Mouse (Mus musculus): ENCODE measurements around the gene Ccdc151. TPM values are rescaled to one million over a fixed set of nuclear protein-coding genes. Genes with fewer than 3 reads are reported as not detected.

Gene Ccdc151
- polyA plus RNA-seq, 1 experiment from 2014 or later: not detected

GRCm38 (mm10) chr9:22047329-22047728 lies 44.9 kb upstream of the Ccdc151 start:
- whole genome bisulfite sequencing: 53% methylated on average over 9 of the region's 9 CpGs
- no peak overlapping the region for H3K27ac ChIP-seq (replicated peaks in 1 of 2; ENCODE audit: control insufficient read depth in 1 of 2, insufficient read depth in 1 of 2, low read depth in 2 of 2, low read length in 2 of 2)
- no peak overlapping the region for H3K4me2 ChIP-seq (ENCODE audit: low read length)
- ATAC-seq (ENCODE audit: insufficient number of reproducible peaks, insufficient read depth, low FRiP score, low read depth): no peak
- H3K9ac ChIP-seq (ENCODE audit: low read length): no peak overlapping the region
- H3K27me3 ChIP-seq (ENCODE audit: control insufficient read depth, insufficient read depth, low read length): peaks cover 33% of the 10 kb centered on the region
- no peak overlapping the region for H3K4me3 ChIP-seq (ENCODE audit: control insufficient read depth in 1 of 2, insufficient read depth in 1 of 2, low read depth in 1 of 2, low read length in 2 of 2)
- H3K9me3 ChIP-seq (ENCODE audit: control insufficient read depth, low read length): no peaks in the 10 kb centered on the region
- no peaks in the 10 kb centered on the region for H3K36me3 ChIP-seq (ENCODE audit: control insufficient read depth, insufficient read depth, low read length)
- peaks cover 5 to 16% of the 10 kb centered on the region in 2 experiments; a peak in 3 of 4 replicates for H3K4me1 ChIP-seq (ENCODE audit: control insufficient read depth in 2 of 2, insufficient read depth in 2 of 2, low read length in 2 of 2)

- no peak for ATAC-seq (ENCODE audit: insufficient number of reproducible peaks, insufficient read depth, low FRiP score, low read depth)
- H3K27me3 ChIP-seq (ENCODE audit: control insufficient read depth, insufficient read depth, low read length): no peaks in the 10 kb centered on the region
Observed at GRCm38 (mm10) chr9:22041832-22042231, 39.4 kb upstream of the Ccdc151 start.

GRCm38 (mm10) chr9:22037826-22038225 lies 35.4 kb upstream of the Ccdc151 start:
- H3K9ac ChIP-seq (ENCODE audit: low read length): no peak overlapping the region
- no peak for ATAC-seq (ENCODE audit: insufficient number of reproducible peaks, insufficient read depth, low FRiP score, low read depth)
- H3K27ac ChIP-seq (replicated peaks in 1 of 2; ENCODE audit: control insufficient read depth in 1 of 2, insufficient read depth in 1 of 2, low read depth in 2 of 2, low read length in 2 of 2): no peak overlapping the region
- no peaks in the 10 kb centered on the region for H3K36me3 ChIP-seq (ENCODE audit: control insufficient read depth, insufficient read depth, low read length)
- H3K4me1 ChIP-seq (ENCODE audit: control insufficient read depth in 2 of 2, insufficient read depth in 2 of 2, low read length in 2 of 2): no peaks in the 10 kb centered on the region
- no peak overlapping the region for H3K4me3 ChIP-seq (ENCODE audit: control insufficient read depth in 1 of 2, insufficient read depth in 1 of 2, low read depth in 1 of 2, low read length in 2 of 2)
- no peak overlapping the region for H3K4me2 ChIP-seq (ENCODE audit: low read length)
- H3K9me3 ChIP-seq (ENCODE audit: control insufficient read depth, low read length): no peaks in the 10 kb centered on the region
- WGBS: 75% methylated on average over 10 of the region's 10 CpGs
- H3K27me3 ChIP-seq (ENCODE audit: control insufficient read depth, insufficient read depth, low read length): no peaks in the 10 kb centered on the region

More at GRCm38 (mm10) chr9:22041832-22042231, 39.4 kb upstream of the Ccdc151 start:
- Histone ChIP-seq H3K36me3 (ENCODE audit: control insufficient read depth, insufficient read depth, low read length) (no peaks in the 10 kb centered on the region), H3K9ac (ENCODE audit: low read length) (no peak overlapping the region), H3K9me3 (ENCODE audit: control insufficient read depth, low read length) (no peaks in the 10 kb centered on the region), H3K27ac (replicated peaks in 1 of 2; ENCODE audit: control insufficient read depth in 1 of 2, insufficient read depth in 1 of 2, low read depth in 2 of 2, low read length in 2 of 2) (no peak overlapping the region), H3K4me3 (ENCODE audit: control insufficient read depth in 1 of 2, insufficient read depth in 1 of 2, low read depth in 1 of 2, low read length in 2 of 2) (no peak overlapping the region), H3K4me2 (ENCODE audit: low read length) (no peak overlapping the region), H3K4me1 (ENCODE audit: control insufficient read depth in 2 of 2, insufficient read depth in 2 of 2, low read length in 2 of 2) (no peaks in the 10 kb centered on the region)
- 55% methylated on average over 2 of the region's 2 CpGs for WGBS

- H3K27ac ChIP-seq (replicated peaks in 1 of 2; ENCODE audit: control insufficient read depth in 1 of 2, insufficient read depth in 1 of 2, low read depth in 2 of 2, low read length in 2 of 2): no peak overlapping the region
- H3K36me3 ChIP-seq (ENCODE audit: control insufficient read depth, insufficient read depth, low read length): no peaks in the 10 kb centered on the region
- ATAC-seq (ENCODE audit: insufficient number of reproducible peaks, insufficient read depth, low FRiP score, low read depth): no peak
- no peak overlapping the region for H3K4me3 ChIP-seq (ENCODE audit: control insufficient read depth in 1 of 2, insufficient read depth in 1 of 2, low read depth in 1 of 2, low read length in 2 of 2)
- 47% methylated on average over 6 of the region's 6 CpGs for WGBS
- no peaks in the 10 kb centered on the region for H3K4me1 ChIP-seq (ENCODE audit: control insufficient read depth in 2 of 2, insufficient read depth in 2 of 2, low read length in 2 of 2)
- no peaks in the 10 kb centered on the region for H3K27me3 ChIP-seq (ENCODE audit: control insufficient read depth, insufficient read depth, low read length)
- no peak overlapping the region for H3K9ac ChIP-seq (ENCODE audit: low read length)
- no peak overlapping the region for H3K4me2 ChIP-seq (ENCODE audit: low read length)
- H3K9me3 ChIP-seq (ENCODE audit: control insufficient read depth, low read length): no peaks in the 10 kb centered on the region
Observed at GRCm38 (mm10) chr9:22035300-22036044, 33.0 kb upstream of the Ccdc151 start.

- ATAC-seq (ENCODE audit: insufficient number of reproducible peaks, insufficient read depth, low FRiP score, low read depth): no peak
- Histone ChIP-seq H3K4me2 (ENCODE audit: low read length) (no peak overlapping the region), H3K27me3 (ENCODE audit: control insufficient read depth, insufficient read depth, low read length) (no peaks in the 10 kb centered on the region), H3K4me1 (ENCODE audit: control insufficient read depth in 2 of 2, insufficient read depth in 2 of 2, low read length in 2 of 2) (no peaks in the 10 kb centered on the region), H3K9me3 (ENCODE audit: control insufficient read depth, low read length) (no peaks in the 10 kb centered on the region), H3K36me3 (ENCODE audit: control insufficient read depth, insufficient read depth, low read length) (no peaks in the 10 kb centered on the region), H3K9ac (ENCODE audit: low read length) (no peak overlapping the region), H3K27ac (replicated peaks in 1 of 2; ENCODE audit: control insufficient read depth in 1 of 2, insufficient read depth in 1 of 2, low read depth in 2 of 2, low read length in 2 of 2) (no peak overlapping the region), H3K4me3 (ENCODE audit: control insufficient read depth in 1 of 2, insufficient read depth in 1 of 2, low read depth in 1 of 2, low read length in 2 of 2) (no peak overlapping the region)
- WGBS: 90% methylated on average over 9 of the region's 9 CpGs
Observed at GRCm38 (mm10) chr9:22030386-22030785, 28.0 kb upstream of the Ccdc151 start.

- H3K4me3 ChIP-seq (ENCODE audit: control insufficient read depth in 1 of 2, insufficient read depth in 1 of 2, low read depth in 1 of 2, low read length in 2 of 2): no peak overlapping the region
- no peaks in the 10 kb centered on the region; the same call in 1 of the 2 replicates for H3K27me3 ChIP-seq (ENCODE audit: control insufficient read depth, insufficient read depth, low read length)
- no peak overlapping the region for H3K4me2 ChIP-seq (ENCODE audit: low read length)
- no peaks in the 10 kb centered on the region for H3K4me1 ChIP-seq (ENCODE audit: control insufficient read depth in 2 of 2, insufficient read depth in 2 of 2, low read length in 2 of 2)
- no peak overlapping the region for H3K9ac ChIP-seq (ENCODE audit: low read length)
- ATAC-seq (ENCODE audit: insufficient number of reproducible peaks, insufficient read depth, low FRiP score, low read depth): no peak
- H3K27ac ChIP-seq (replicated peaks in 1 of 2; ENCODE audit: control insufficient read depth in 1 of 2, insufficient read depth in 1 of 2, low read depth in 2 of 2, low read length in 2 of 2): no peak overlapping the region
- no peaks in the 10 kb centered on the region for H3K9me3 ChIP-seq (ENCODE audit: control insufficient read depth, low read length)
- H3K36me3 ChIP-seq (ENCODE audit: control insufficient read depth, insufficient read depth, low read length): no peaks in the 10 kb centered on the region
- 45% methylated on average over 7 of the region's 7 CpGs for WGBS
Observed at GRCm38 (mm10) chr9:22028467-22028866, 26.0 kb upstream of the Ccdc151 start.

DNA sequence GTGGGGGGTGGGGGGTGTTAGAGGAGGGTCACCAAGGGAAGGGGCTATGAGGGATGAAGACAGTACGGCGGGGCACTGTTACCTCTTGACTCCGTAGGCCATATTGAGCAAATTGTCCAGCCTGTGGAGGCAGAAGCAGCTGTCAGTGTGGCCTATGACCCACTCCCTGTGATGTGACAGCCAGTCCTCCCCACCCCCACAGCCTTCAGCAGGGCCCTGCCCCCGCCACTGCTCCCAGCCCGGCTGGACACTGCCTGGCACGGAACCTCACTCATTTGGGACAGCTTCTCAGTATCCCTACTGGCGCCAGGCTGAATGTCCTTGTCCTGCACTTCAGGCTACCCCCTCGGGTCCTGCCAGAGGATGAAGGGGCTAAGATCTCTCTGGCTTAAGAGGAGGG lies 22.2 kb upstream of the Ccdc151 start:
- H3K4me3 ChIP-seq (ENCODE audit: control insufficient read depth in 1 of 2, insufficient read depth in 1 of 2, low read depth in 1 of 2, low read length in 2 of 2): no peak overlapping the region
- H3K4me2 ChIP-seq (ENCODE audit: low read length): no peak overlapping the region

More for the DNA sequence above, 22.2 kb upstream of the Ccdc151 start:
- H3K27me3 ChIP-seq (ENCODE audit: control insufficient read depth, insufficient read depth, low read length): no peaks in the 10 kb centered on the region; the same call in 1 of the 2 replicates
- no peak for ATAC-seq (ENCODE audit: insufficient number of reproducible peaks, insufficient read depth, low FRiP score, low read depth)
- no peaks in the 10 kb centered on the region for H3K9me3 ChIP-seq (ENCODE audit: control insufficient read depth, low read length)
- no peak overlapping the region for H3K9ac ChIP-seq (ENCODE audit: low read length)
- WGBS: 48% methylated on average over 8 of the region's 8 CpGs
- H3K4me1 ChIP-seq (ENCODE audit: control insufficient read depth in 2 of 2, insufficient read depth in 2 of 2, low read length in 2 of 2): no peaks in the 10 kb centered on the region
- H3K27ac ChIP-seq (replicated peaks in 1 of 2; ENCODE audit: control insufficient read depth in 1 of 2, insufficient read depth in 1 of 2, low read depth in 2 of 2, low read length in 2 of 2): no peak overlapping the region
- no peaks in the 10 kb centered on the region for H3K36me3 ChIP-seq (ENCODE audit: control insufficient read depth, insufficient read depth, low read length)

All from heart, embryonic 14.5 days (tissue).